Mouse (Mus musculus): Measurements from ENCODE around the gene Slc28a3.

Slc28a3 gene

GRCm38 (mm10) chr13:58560497-58561138 lies 50.1 kb downstream of the Slc28a3 start:
- in situ Hi-C loops (cut with MboI, MseI), result no loop called here

GRCm38 (mm10) chr13:58558216-58558615 lies 52.5 kb downstream of the Slc28a3 start:
- in situ Hi-C loops (cut with MboI, MseI), result no loop called here

GRCm38 (mm10) chr13:58556018-58556417 lies 54.7 kb downstream of the Slc28a3 start:
- in situ Hi-C loops (cut with MboI, MseI), result no loop called here

GRCm38 (mm10) chr13:58555561-58555960 lies 55.1 kb downstream of the Slc28a3 start:
- in situ Hi-C loops (cut with MboI, MseI), result no loop called here

- in situ Hi-C loops (cut with MboI, MseI), result no loop called here
Observed at GRCm38 (mm10) chr13:58551924-58552323, 58.8 kb downstream of the Slc28a3 start.

GRCm38 (mm10) chr13:58547570-58547969 lies 63.1 kb downstream of the Slc28a3 start:
- in situ Hi-C loops (cut with MboI, MseI), result loop anchor here (5.0 kb wide), 1 partner anchor 260 kb away; no protein-coding TSS in a partner anchor

- in situ Hi-C loops (cut with MboI, MseI), result loop anchor here (5.0 kb wide), 1 partner anchor 53 kb away; no protein-coding TSS in a partner anchor
Observed at GRCm38 (mm10) chr13:58543688-58544408, 66.8 kb downstream of the Slc28a3 start.

GRCm38 (mm10) chr13:58543066-58543465 lies 67.6 kb downstream of the Slc28a3 start:
- in situ Hi-C loops (cut with MboI, MseI), result loop anchor here (5.0 kb wide), 1 partner anchor 54 kb away; no protein-coding TSS in a partner anchor

- in situ Hi-C loops (cut with MboI, MseI), result loop anchor here (5.0 kb wide), 1 partner anchor 55 kb away; no protein-coding TSS in a partner anchor
Observed at GRCm38 (mm10) chr13:58542601-58543041, 68.1 kb downstream of the Slc28a3 start.

GRCm38 (mm10) chr13:58542167-58542566 lies 68.5 kb downstream of the Slc28a3 start:
- in situ Hi-C loops (cut with MboI, MseI), result loop anchor here (5.0 kb wide), 1 partner anchor 55 kb away; no protein-coding TSS in a partner anchor

GRCm38 (mm10) chr13:58541620-58542019 lies 69.1 kb downstream of the Slc28a3 start:
- in situ Hi-C loops (cut with MboI, MseI), result loop anchor here (5.0 kb wide), 1 partner anchor 56 kb away; no protein-coding TSS in a partner anchor

- in situ Hi-C loops (cut with MboI, MseI), result no loop called here
Observed at GRCm38 (mm10) chr13:58538966-58539365, 71.7 kb downstream of the Slc28a3 start.

- in situ Hi-C loops (cut with MboI, MseI), result no loop called here
Observed at GRCm38 (mm10) chr13:58538366-58538765, 72.3 kb downstream of the Slc28a3 start.

- in situ Hi-C loops (cut with MboI, MseI), result no loop called here
Observed at GRCm38 (mm10) chr13:58537916-58538233, 72.8 kb downstream of the Slc28a3 start.

GRCm38 (mm10) chr13:58537232-58537915 lies 73.3 kb downstream of the Slc28a3 start:
- in situ Hi-C loops (cut with MboI, MseI), result no loop called here

GRCm38 (mm10) chr13:58536466-58537231 lies 74.0 kb downstream of the Slc28a3 start:
- in situ Hi-C loops (cut with MboI, MseI), result no loop called here

GRCm38 (mm10) chr13:58535321-58535720 lies 75.4 kb downstream of the Slc28a3 start:
- in situ Hi-C loops (cut with MboI, MseI), result no loop called here

GRCm38 (mm10) chr13:58534861-58535260 lies 75.8 kb downstream of the Slc28a3 start:
- in situ Hi-C loops (cut with MboI, MseI), result no loop called here

GRCm38 (mm10) chr13:58534216-58534841 lies 76.3 kb downstream of the Slc28a3 start:
- in situ Hi-C loops (cut with MboI, MseI), result no loop called here

GRCm38 (mm10) chr13:58524581-58524980 lies 86.1 kb downstream of the Slc28a3 start:
- in situ Hi-C loops (cut with MboI, MseI), result no loop called here

- in situ Hi-C loops (cut with MboI, MseI), result no loop called here
Observed at GRCm38 (mm10) chr13:58523761-58524117, 86.9 kb downstream of the Slc28a3 start.
